Mouse (Mus musculus): Measurements from ENCODE around the gene Gabra6. TPM values are rescaled to one million over a fixed set of nuclear protein-coding genes. Genes with fewer than 3 reads are reported as not detected.

The Gabra6 gene
- polyA plus RNA-seq (2012; rRNA removed) (not detected in 2 replicates), polyA plus RNA-seq (2014; fragmentation: Nextera tagmentation; extraction: Ambion mirVana) (not detected in 2 replicates)

- DNase-seq (ENCODE audit: low read depth in 3 of 3, low spot score in 3 of 3) = no peak
- TF ChIP-seq EP300 (IDR thresholded peaks at IDR 0.05; ENCODE audit: low read depth) (no peak), CTCF (IDR thresholded peaks at IDR 0.05; ENCODE audit: low read depth) (no peak)
- Histone ChIP-seq H3K4me3 (ENCODE audit: insufficient read depth in 1 of 2, low read depth in 2 of 2, low read length in 2 of 2) (no peak within 1 kb of the TSS), H3K27ac (no peak within 1 kb of the TSS), H3K9me3 (ENCODE audit: control insufficient read depth, low read length) (no peaks in the 10 kb centered on the region), H3K4me1 (replicated peaks; ENCODE audit: control insufficient read depth in 2 of 2, insufficient read depth in 2 of 2, low read length in 1 of 2) (no peaks in the 10 kb centered on the region), H3K36me3 (replicated peaks; ENCODE audit: control insufficient read depth, insufficient read depth, low read depth) (no peaks in the 10 kb centered on the region), H3K27me3 (ENCODE audit: control insufficient read depth, insufficient read depth, low read length) (no peaks in the 10 kb centered on the region), H3K4me2 (ENCODE audit: low read depth) (no peak within 1 kb of the TSS), H3K9ac (replicated peaks) (no peak within 1 kb of the TSS)
- no peak for ATAC-seq (ENCODE audit: insufficient read depth)
- 35% methylated on average over 5 of the region's 5 CpGs for WGBS (ENCODE audit: insufficient replicate concordance)
Measured at GRCm38 (mm10) chr11:42320882-42321281, at the start of gene Gabra6. TSS of gene Gabra6 (minus strand) at chr11:42321072.

- no peak overlapping the region for H3K4me2 ChIP-seq (ENCODE audit: low read depth)
- no peaks in the 10 kb centered on the region for H3K27me3 ChIP-seq (ENCODE audit: control insufficient read depth, insufficient read depth, low read length)
- H3K4me1 ChIP-seq (replicated peaks; ENCODE audit: control insufficient read depth in 2 of 2, insufficient read depth in 2 of 2, low read length in 1 of 2) = no peaks in the 10 kb centered on the region
- H3K4me3 ChIP-seq (ENCODE audit: insufficient read depth in 1 of 2, low read depth in 2 of 2, low read length in 2 of 2) = no peak overlapping the region
- no peak overlapping the region for H3K9ac ChIP-seq (replicated peaks)
- TF ChIP-seq CTCF (IDR thresholded peaks at IDR 0.05; ENCODE audit: low read depth) = no peak
- no peak for TF ChIP-seq EP300 (IDR thresholded peaks at IDR 0.05; ENCODE audit: low read depth)
- H3K9me3 ChIP-seq (ENCODE audit: control insufficient read depth, low read length) = no peaks in the 10 kb centered on the region
- no peak overlapping the region for H3K27ac ChIP-seq
- H3K36me3 ChIP-seq (replicated peaks; ENCODE audit: control insufficient read depth, insufficient read depth, low read depth) = no peaks in the 10 kb centered on the region
- DNase-seq (ENCODE audit: low read depth in 3 of 3, low spot score in 3 of 3) (no peak), ATAC-seq (ENCODE audit: insufficient read depth) (no peak)
- WGBS (ENCODE audit: insufficient replicate concordance) = 56% methylated on average over 7 of the region's 7 CpGs
Measured at GRCm38 (mm10) chr11:42365544-42365943, 44.7 kb upstream of the Gabra6 start.

- Histone ChIP-seq H3K4me1 (replicated peaks; ENCODE audit: control insufficient read depth in 2 of 2, insufficient read depth in 2 of 2, low read length in 1 of 2) (no peaks in the 10 kb centered on the region), H3K9ac (replicated peaks) (no peak overlapping the region), H3K27me3 (ENCODE audit: control insufficient read depth, insufficient read depth, low read length) (no peaks in the 10 kb centered on the region), H3K4me3 (ENCODE audit: insufficient read depth in 1 of 2, low read depth in 2 of 2, low read length in 2 of 2) (no peak overlapping the region), H3K27ac (no peak overlapping the region), H3K9me3 (ENCODE audit: control insufficient read depth, low read length) (no peaks in the 10 kb centered on the region), H3K36me3 (replicated peaks; ENCODE audit: control insufficient read depth, insufficient read depth, low read depth) (no peaks in the 10 kb centered on the region), H3K4me2 (ENCODE audit: low read depth) (no peak overlapping the region)
- DNase-seq (ENCODE audit: low read depth in 3 of 3, low spot score in 3 of 3) (no peak), ATAC-seq (ENCODE audit: insufficient read depth) (no peak)
- TF ChIP-seq CTCF (IDR thresholded peaks at IDR 0.05; ENCODE audit: low read depth) = no peak
- TF ChIP-seq EP300 (IDR thresholded peaks at IDR 0.05; ENCODE audit: low read depth) = no peak
- 58% methylated on average over 3 of the region's 3 CpGs for WGBS (ENCODE audit: insufficient replicate concordance)
Measured at GRCm38 (mm10) chr11:42332121-42332520, 11.2 kb upstream of the Gabra6 start.

DNA sequence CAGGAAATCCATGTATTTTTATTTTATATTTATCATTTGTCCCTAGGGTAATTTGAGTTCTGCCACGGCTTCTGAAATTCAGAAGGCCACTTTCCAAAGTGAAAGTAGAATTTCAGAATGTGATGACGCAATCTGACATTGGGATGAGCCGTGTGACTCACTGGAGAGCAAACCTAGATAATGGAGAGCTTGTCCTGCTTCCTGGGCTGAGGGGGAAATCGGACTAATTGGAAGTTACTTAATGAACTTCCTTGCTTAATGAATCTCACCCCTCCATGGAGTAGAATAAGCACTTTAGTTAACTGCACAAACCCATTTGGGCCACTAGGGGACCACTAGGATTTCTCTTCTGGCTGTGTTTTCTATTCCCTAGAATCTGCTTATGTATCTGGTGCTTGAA lies 5.4 kb upstream of the Gabra6 start:
- no peak for TF ChIP-seq EP300 (IDR thresholded peaks at IDR 0.05; ENCODE audit: low read depth)
- Histone ChIP-seq H3K9ac (replicated peaks) (no peak overlapping the region), H3K27me3 (ENCODE audit: control insufficient read depth, insufficient read depth, low read length) (no peaks in the 10 kb centered on the region), H3K27ac (no peak overlapping the region), H3K36me3 (replicated peaks; ENCODE audit: control insufficient read depth, insufficient read depth, low read depth) (no peaks in the 10 kb centered on the region), H3K4me3 (ENCODE audit: insufficient read depth in 1 of 2, low read depth in 2 of 2, low read length in 2 of 2) (no peak overlapping the region), H3K4me2 (ENCODE audit: low read depth) (no peak overlapping the region), H3K9me3 (ENCODE audit: control insufficient read depth, low read length) (no peaks in the 10 kb centered on the region), H3K4me1 (replicated peaks; ENCODE audit: control insufficient read depth in 2 of 2, insufficient read depth in 2 of 2, low read length in 1 of 2) (no peaks in the 10 kb centered on the region)
- DNase-seq (ENCODE audit: low read depth in 3 of 3, low spot score in 3 of 3) (no peak), ATAC-seq (ENCODE audit: insufficient read depth) (no peak)
- 49% methylated on average over 4 of the region's 4 CpGs for WGBS (ENCODE audit: insufficient replicate concordance)

DNA sequence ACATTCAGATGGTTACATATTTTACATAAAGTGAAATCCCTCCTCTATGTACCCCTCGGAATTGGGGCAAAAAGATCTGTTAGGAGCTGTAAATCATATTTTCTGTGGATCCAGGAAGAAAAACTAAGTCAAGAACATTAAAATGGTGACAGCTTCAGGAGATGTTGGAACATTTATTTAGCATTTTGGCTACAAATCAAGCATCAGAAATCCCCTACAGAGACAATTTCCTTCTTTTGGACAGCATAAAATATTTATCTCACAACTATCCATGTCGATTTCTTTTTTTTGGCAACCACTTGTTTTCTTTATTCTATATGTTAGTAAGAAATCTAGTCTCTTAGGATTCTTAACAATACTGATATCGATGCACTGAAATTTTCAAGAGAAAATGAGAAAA lies 688 bp upstream of the Gabra6 start:
- H3K4me1 ChIP-seq (replicated peaks; ENCODE audit: control insufficient read depth in 2 of 2, insufficient read depth in 2 of 2, low read length in 1 of 2) = no peaks in the 10 kb centered on the region
- no peaks in the 10 kb centered on the region for H3K27me3 ChIP-seq (ENCODE audit: control insufficient read depth, insufficient read depth, low read length)
- TF ChIP-seq CTCF (IDR thresholded peaks at IDR 0.05; ENCODE audit: low read depth) = no peak
- TF ChIP-seq EP300 (IDR thresholded peaks at IDR 0.05; ENCODE audit: low read depth) = no peak
- no peak for ATAC-seq (ENCODE audit: insufficient read depth)
- H3K9me3 ChIP-seq (ENCODE audit: control insufficient read depth, low read length) = no peaks in the 10 kb centered on the region
- WGBS (ENCODE audit: insufficient replicate concordance) = 52% methylated on average over 3 of the region's 3 CpGs
- H3K27ac ChIP-seq = no peak overlapping the region
- no peaks in the 10 kb centered on the region for H3K36me3 ChIP-seq (replicated peaks; ENCODE audit: control insufficient read depth, insufficient read depth, low read depth)
- no peak overlapping the region for H3K9ac ChIP-seq (replicated peaks)
- no peak overlapping the region for H3K4me3 ChIP-seq (ENCODE audit: insufficient read depth in 1 of 2, low read depth in 2 of 2, low read length in 2 of 2)
- no peak for DNase-seq (ENCODE audit: low read depth in 3 of 3, low spot score in 3 of 3)
- no peak overlapping the region for H3K4me2 ChIP-seq (ENCODE audit: low read depth)

Data from liver, embryonic 14.5 days (tissue).